Mouse (Mus musculus) kidney, postnatal 0 days (tissue): ENCODE data around the gene Tprg. TPM values are rescaled to one million over a fixed set of nuclear protein-coding genes. Genes with fewer than 3 reads are reported as not detected.

ENCODE experiments used
- ATAC-seq: fragments of 200-750 bp; cut with Nextera tagmentation; replicated peaks from 2 replicates; pipeline ENCODE4 v1.8.0; 2017; ENCODE audit warnings: low read depth, moderate number of reproducible peaks, moderate TSS enrichment, moderate library complexity; ENCODE audit not compliant: low FRiP score
- DNase-seq: peaks from one replicate; pipeline ENCODE4 v3.0.0-alpha.2; 2016; ENCODE audit warnings: low spot score
- H3K27ac ChIP-seq: fragments of 300-500 bp; sonication (generic); 2 replicates; pipeline ENCODE4 v1.5.1; 2014; ENCODE audit warnings: mild to moderate bottlenecking
- H3K27me3 ChIP-seq: fragments of 300-500 bp; sonication (generic); 2 replicates; pipeline ENCODE4 v1.6.1; 2014; ENCODE audit warnings: low read length, mixed read lengths; ENCODE audit not compliant: insufficient read depth
- H3K36me3 ChIP-seq: fragments of 300-500 bp; sonication (generic); 2 replicates; pipeline ENCODE4 v1.6.1; 2014; ENCODE audit warnings: low read length, mixed read lengths; ENCODE audit not compliant: insufficient read depth
- H3K4me1 ChIP-seq: fragments of 300-500 bp; sonication (generic); replicated peaks from 2 replicates; pipeline ENCODE4 v1.6.1; 2014; ENCODE audit warnings: antibody characterized with exemption, low read length, mixed read lengths; ENCODE audit not compliant: insufficient read depth
- H3K4me2 ChIP-seq: fragments of 300-500 bp; sonication (generic); 2 replicates; pipeline ENCODE4 v1.6.1; 2014; ENCODE audit warnings: mild to moderate bottlenecking, low read length, moderate library complexity, mixed read lengths
- H3K4me3 ChIP-seq: fragments of 300-500 bp; sonication (generic); replicated peaks from 2 replicates; pipeline ENCODE4 v1.5.1; 2014; ENCODE audit warnings: low read depth, low read length
- H3K9ac ChIP-seq: fragments of 300-500 bp; sonication (generic); 2 replicates; pipeline ENCODE4 v1.6.1; 2014; ENCODE audit warnings: low read depth, low read length
- H3K9me3 ChIP-seq: fragments of 300-500 bp; sonication (generic); replicated peaks from 2 replicates; pipeline ENCODE4 v1.6.1; 2016; ENCODE audit warnings: low read length, inconsistent platforms, mixed read lengths
- CTCF ChIP-seq: IDR thresholded peaks from 2 replicates; pipeline ENCODE4 v1.5.1; 2016; ENCODE audit warnings: antibody characterized with exemption, low read depth, mild to moderate bottlenecking, moderate library complexity
- WGBS: fragments of 180-500 bp; shearing (Covaris S2); extraction: QIAGEN DNeasy Blood & Tissue Kit; methylation state at CpG from one replicate; pipeline ENCODE4 v1.1.7; 2014; 5-methylcytosine and 5-hydroxymethylcytosine counted together
- polyA plus RNA-seq: library from polyadenylated mRNA; unstranded; fragments of >200 nt; fragmentation: Nextera tagmentation; extraction: Ambion mirVana; gene quantifications from 2 replicates; pipeline ENCODE4 v1.2.1, GENCODE M21; 2015

Tprg gene
- polyA plus RNA-seq, 1 experiment from 2014 or later, result 0.14 TPM

GRCm38 (mm10) chr16:25314006-25314405, 27.4 kb downstream of the Tprg start:
- no peaks in the 10 kb centered on the region for H3K27me3 ChIP-seq
- TF ChIP-seq CTCF, result no peak
- DNase-seq (no peak), ATAC-seq (no peak)
- H3K27ac ChIP-seq, result no peak overlapping the region
- no peaks in the 10 kb centered on the region for H3K36me3 ChIP-seq
- H3K9ac ChIP-seq, result no peak overlapping the region
- H3K4me1 ChIP-seq, result no peaks in the 10 kb centered on the region
- 66% methylated on average over 5 of the region's 5 CpGs for WGBS
- no peak overlapping the region for H3K4me3 ChIP-seq
- no peaks in the 10 kb centered on the region for H3K9me3 ChIP-seq
- H3K4me2 ChIP-seq, result no peak overlapping the region

DNA sequence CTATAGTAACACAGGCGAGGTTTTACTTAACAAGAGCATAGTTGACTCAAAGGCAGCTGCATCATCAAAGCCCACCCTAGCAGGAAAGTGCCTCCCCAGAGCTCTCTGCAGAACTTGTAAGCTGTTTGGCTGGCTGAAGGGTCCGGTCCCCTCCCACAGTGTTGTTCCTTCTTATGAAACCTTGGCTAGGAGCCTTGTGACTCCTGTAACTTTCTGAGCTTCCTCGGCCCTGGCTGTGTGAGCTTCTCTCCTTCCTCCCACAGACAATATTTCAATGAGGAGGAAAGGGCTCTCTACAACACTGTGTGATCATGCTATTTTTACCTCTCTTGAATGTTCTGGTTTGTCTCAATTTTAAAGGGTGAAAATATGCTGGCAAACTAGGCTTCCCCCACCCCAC, 28.5 kb downstream of the Tprg start:
- no peaks in the 10 kb centered on the region for H3K4me1 ChIP-seq
- no peak overlapping the region for H3K4me2 ChIP-seq
- no peaks in the 10 kb centered on the region for H3K27me3 ChIP-seq
- H3K36me3 ChIP-seq, result no peaks in the 10 kb centered on the region
- no peak overlapping the region for H3K4me3 ChIP-seq
- no peak overlapping the region for H3K27ac ChIP-seq
- no peak for ATAC-seq
- 35% methylated on average over 3 of the region's 3 CpGs for WGBS
- no peak overlapping the region for H3K9ac ChIP-seq
- DNase-seq, result peak; percentile 59
- H3K9me3 ChIP-seq, result no peaks in the 10 kb centered on the region
- no peak for TF ChIP-seq CTCF

GRCm38 (mm10) chr16:25325631-25326238, 39.1 kb downstream of the Tprg start:
- DNase-seq (no peak), ATAC-seq (no peak)
- WGBS, result 87% methylated on average over 2 of the region's 2 CpGs
- H3K4me3 ChIP-seq, result no peak overlapping the region
- TF ChIP-seq CTCF, result no peak
- no peaks in the 10 kb centered on the region for H3K27me3 ChIP-seq
- no peak overlapping the region for H3K4me2 ChIP-seq
- no peaks in the 10 kb centered on the region for H3K4me1 ChIP-seq
- H3K27ac ChIP-seq, result no peak overlapping the region
- H3K9ac ChIP-seq, result no peak overlapping the region
- H3K36me3 ChIP-seq, result no peaks in the 10 kb centered on the region
- no peaks in the 10 kb centered on the region for H3K9me3 ChIP-seq

DNA sequence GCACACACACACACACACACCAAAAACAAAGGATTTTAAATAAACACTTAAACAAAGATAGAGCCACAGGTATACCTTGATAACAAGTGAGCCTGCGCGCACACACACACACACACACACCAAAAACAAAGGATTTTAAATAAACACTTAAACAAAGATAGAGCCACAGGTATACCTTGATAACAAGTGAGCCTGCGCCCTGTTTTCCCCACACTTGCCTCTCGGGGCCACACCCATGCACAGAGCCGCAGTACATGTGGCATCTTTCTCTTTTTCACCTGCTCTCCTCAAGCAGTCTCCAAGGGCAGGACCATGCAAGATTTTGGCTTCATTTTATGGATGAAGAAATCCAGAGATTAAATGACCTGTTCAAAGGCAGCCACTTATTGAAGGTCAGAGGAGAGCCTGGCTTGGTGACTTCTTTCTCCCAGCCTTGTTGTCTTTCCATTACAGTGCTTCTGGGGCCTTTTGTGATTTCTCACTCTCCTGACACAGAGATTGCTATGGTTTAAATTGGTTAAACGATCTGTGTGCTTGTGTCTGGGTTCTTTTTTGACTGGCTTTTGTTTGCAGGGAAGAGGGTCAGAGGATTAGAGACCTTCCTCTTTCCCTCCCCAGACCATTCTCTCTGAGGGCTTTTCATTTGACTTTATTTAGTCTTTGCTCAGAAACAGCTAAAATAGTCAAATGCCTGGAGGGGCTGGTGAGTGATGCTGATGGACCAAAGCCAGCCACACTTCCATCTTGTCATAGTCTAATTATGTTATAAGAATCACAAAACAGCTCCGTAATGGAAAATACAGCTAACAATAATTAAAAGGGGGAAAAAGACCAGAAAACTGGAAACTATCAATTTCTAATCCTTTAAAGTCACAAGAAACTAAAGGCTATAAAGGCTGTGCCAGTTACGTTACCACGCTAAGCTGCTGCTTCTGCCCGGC, 46.9 kb downstream of the Tprg start:
- Histone ChIP-seq H3K27ac (no peak overlapping the region), H3K9me3 (no peaks in the 10 kb centered on the region), H3K4me3 (no peak overlapping the region), H3K4me2 (no peak overlapping the region), H3K9ac (no peak overlapping the region), H3K4me1 (0 out of 2 replicates have a peak, but pooled peaks cover 3% of the 10 kb centered on the region), H3K27me3 (no peaks in the 10 kb centered on the region), H3K36me3 (no peaks in the 10 kb centered on the region)
- no peak for TF ChIP-seq CTCF
- DNase-seq (peak; percentile 67), ATAC-seq (peak; percentile 21; the same call in 1 of the 2 replicates)
- 71% methylated on average over 10 of the region's 10 CpGs for WGBS

GRCm38 (mm10) chr16:25335058-25335703, 48.6 kb downstream of the Tprg start:
- H3K9ac ChIP-seq, result no peak overlapping the region
- H3K4me1 ChIP-seq, result 0 out of 2 replicates have a peak, but pooled peaks cover 3% of the 10 kb centered on the region
- peak; percentile 86 for DNase-seq
- no peak overlapping the region for H3K4me2 ChIP-seq
- no peak overlapping the region for H3K27ac ChIP-seq
- H3K36me3 ChIP-seq, result no peaks in the 10 kb centered on the region
- H3K4me3 ChIP-seq, result no peak overlapping the region
- no peak for TF ChIP-seq CTCF
- H3K9me3 ChIP-seq, result no peaks in the 10 kb centered on the region
- H3K27me3 ChIP-seq, result no peaks in the 10 kb centered on the region
- peak; percentile 65; the same call in 1 of the 2 replicates for ATAC-seq
- 27% methylated on average over 4 of the region's 4 CpGs for WGBS

DNA sequence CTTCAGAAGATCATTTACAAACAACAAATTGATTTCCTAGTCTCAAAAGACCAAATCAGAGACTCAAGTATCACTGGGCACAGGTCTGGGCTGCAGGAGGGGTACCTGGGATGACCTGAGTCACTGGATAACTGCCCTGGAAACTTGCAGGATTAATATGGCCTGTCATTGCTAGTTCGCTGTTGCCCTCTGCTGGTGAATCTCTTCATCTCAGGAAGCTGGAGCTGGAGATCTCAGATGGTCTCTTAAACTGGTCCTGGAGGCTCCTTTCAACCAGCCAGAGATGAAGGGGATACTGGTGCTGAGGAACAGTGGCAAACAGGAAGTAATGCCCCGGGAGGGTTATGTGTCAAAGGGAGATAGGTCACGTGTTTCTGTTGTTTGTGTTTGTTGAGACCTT, 63.0 kb downstream of the Tprg start:
- H3K4me3 ChIP-seq, result no peak overlapping the region
- H3K9me3 ChIP-seq, result no peaks in the 10 kb centered on the region
- no peaks in the 10 kb centered on the region for H3K27me3 ChIP-seq
- no peak overlapping the region for H3K9ac ChIP-seq
- TF ChIP-seq CTCF, result peak; percentile 94
- H3K36me3 ChIP-seq, result no peaks in the 10 kb centered on the region
- 7% methylated on average over 3 of the region's 3 CpGs for WGBS
- no peak overlapping the region for H3K27ac ChIP-seq
- no peak for ATAC-seq
- H3K4me1 ChIP-seq, result no peaks in the 10 kb centered on the region
- no peak overlapping the region for H3K4me2 ChIP-seq
- peak; percentile 87 for DNase-seq
